Mouse (Mus musculus): ENCODE results near the gene 2610001J05Rik.

2610001J05Rik gene

GRCm38 (mm10) chr6:13870919-13871624, at the start of gene 2610001J05Rik:
Gene 2610001J05Rik, minus strand, starts transcription at chr6:13871518.
- DNase-seq (ENCODE audit: low read depth, low spot score): peak; percentile 95

DNA sequence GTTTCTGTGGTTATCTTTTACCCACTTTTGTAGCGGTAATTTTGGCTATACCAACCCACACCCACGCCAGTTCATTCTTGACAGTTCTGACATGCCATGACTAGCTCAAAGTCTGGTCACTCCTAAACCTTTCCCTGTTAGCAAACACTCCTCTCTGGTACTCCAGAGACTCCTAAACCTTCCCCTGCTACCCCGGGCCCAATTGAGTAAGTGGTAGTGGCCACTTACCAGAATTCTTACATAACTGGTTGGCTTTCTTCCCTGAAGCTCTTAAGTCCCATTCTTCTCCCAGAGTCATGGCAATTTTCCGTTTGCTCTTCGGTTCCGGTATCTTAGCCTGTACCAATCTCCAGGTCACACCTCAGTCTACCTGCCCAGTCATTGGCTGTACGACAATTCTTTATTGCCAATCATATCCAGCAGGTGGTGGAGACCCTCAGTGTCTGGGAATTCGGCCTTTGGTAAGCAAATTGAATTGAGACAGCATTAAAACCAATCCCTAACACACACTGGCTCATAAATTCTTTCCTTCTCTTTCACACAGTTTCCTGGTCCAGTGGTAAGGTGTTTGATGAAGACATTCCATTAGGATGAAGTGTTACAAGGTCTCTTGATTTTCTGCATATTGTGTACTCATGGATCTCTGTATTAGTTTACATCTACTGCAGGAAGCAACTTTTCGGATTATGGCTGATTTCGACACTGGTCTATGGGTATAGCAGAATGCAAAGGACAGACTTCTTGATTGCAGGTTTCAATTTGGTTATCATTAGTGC, 38.6 kb upstream of the 2610001J05Rik start:
- no peak for DNase-seq (ENCODE audit: low read depth, low spot score)

DNA sequence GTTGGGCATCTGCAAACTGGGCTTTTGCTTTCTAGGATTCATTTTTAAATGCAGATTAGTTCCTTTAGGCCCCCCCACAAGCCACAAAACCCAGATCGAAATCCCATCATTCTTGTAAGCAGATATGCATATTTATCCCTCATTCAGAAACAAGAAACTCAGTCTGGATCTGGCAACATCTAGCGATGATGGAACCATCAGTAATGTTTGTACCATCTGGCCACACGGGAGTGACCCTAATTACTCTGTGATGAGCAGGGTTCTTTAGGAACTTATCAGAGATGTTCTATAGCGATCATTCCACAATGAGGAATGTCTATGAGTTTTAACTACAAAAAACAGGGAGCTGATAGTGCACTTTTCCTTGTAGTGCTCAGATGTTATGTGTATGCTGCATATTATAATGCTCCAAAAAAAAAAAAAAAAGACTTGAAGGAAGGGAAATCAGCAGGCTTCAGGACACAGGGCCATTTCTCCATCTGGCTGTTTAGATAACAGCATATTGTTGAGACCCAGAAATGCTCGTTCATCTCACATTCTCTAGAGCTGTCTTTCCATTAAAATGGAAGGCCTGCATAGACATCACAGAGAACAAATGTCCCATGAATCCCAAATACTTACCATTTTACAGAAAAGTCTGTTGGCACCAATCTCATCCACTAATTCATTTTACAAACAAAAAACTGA, 31.8 kb upstream of the 2610001J05Rik start:
- DNase-seq (ENCODE audit: low read depth, low spot score): no peak

DNA sequence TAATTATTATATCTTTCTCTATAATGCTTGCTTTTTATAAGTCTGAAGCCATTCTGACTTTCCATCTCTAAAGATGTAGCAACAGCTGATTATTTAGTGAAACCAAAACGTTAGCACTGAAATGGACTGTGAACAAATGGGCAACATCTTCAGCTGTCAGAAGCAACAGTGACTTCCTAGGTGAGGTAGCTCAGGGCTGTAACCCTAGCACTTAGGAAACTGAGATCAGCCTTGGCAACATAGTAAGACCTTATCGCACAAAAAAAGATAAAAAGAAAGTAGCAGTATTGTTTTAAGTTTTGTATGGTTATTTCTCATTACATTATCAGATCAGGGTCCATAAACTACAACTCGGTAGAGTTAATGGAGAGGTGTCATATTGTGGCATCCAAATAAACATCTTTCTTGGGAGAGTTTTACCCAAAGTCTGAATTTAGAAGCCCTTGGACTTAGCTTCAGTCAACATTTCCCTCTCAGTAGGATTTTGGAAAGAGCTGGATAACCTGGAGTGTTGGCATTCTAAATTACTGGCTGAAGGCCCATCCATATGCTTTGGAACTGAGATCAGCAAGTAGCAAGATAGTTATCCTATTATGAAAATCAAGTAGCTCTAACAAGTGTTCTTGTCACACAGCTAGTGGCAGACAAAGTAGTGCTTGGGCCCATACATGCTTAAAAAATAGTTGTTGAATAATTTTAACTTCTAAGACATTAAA, 13.7 kb upstream of the 2610001J05Rik start:
- DNase-seq (ENCODE audit: low read depth, low spot score): no peak

DNA sequence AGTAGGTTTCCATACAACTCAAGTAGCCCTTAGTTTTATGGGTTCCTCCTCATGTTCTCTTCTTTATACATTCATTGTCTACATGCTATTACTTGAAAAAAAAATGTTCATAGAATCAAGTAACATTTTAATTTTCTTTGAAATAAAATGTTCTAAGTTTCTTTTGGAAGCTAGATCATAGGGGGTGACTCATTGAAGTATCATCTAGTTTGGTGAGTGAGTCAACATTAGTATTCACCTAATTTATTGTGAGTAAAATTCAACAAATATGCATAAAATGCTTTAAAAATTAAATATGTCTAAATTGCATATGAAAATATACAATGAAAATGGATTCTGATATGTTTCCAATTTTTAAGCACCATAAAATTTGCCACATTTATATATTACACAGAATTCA, 11.6 kb upstream of the 2610001J05Rik start:
- DNase-seq (ENCODE audit: low read depth, low spot score): no peak

DNA sequence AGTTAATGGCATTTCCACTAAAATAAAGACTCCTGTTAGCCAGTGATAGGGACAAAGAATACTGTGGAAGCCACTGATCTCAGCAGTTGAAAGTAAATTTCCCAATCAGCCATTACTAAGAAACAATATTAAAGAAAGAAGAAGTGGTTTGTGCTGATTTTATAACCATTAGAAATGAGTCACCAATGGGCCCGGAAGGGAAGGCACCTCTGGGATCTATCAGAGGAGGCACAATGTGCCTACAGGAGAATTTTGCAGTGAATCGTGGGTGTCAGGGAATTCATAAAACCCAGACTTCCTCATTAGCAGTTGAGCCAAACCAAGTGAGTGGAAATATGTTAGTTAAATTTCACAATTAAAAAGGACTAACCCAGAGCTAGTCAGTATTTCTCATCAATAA, 2.6 kb upstream of the 2610001J05Rik start:
- no peak for DNase-seq (ENCODE audit: low read depth, low spot score)

DNA sequence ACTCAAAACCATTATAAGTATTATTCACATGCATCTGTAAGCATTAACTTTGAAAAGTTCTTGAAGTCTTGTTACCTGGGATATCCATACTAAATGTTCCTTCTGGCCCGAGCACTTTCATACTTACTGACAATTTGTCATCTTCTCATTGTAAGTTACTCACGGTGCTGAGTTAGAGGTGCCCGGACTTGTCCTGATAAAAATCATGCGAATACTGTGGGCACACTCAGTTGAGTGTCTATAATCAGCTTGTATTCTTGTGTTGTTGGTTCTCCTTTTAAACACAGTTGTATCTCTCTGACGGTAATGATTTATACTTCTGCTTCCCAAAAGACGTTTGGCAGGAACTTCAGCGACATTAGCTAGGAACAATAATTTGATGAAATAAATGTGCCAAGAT, 758 bp upstream of the 2610001J05Rik start:
- no peak for DNase-seq (ENCODE audit: low read depth, low spot score)

GRCm38 (mm10) chr6:13871625-13871958, 274 bp upstream of the 2610001J05Rik start:
- DNase-seq (ENCODE audit: low read depth, low spot score): no peak

- peak; percentile 29 for DNase-seq (ENCODE audit: low read depth, low spot score)
Observed at GRCm38 (mm10) chr6:13870289-13870741, 1.0 kb downstream of the 2610001J05Rik start.

DNA sequence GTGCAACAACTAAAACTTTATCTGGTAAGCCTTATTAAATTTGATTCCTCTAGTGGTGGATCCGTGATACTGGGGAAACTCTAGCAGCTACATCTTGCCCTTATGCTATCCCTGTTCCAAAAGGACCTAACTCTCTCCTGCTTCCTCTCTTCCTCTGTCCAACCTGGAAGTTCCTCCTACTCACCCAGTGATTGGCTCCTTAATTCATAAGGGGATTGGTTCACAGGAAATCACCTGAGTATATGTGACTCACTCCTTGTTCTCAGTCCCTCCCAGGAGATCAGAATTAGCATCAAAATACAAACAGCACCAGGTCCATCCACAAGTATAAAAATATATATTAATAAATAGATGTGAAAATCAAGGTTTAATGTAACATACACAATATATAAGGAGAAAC, 10.7 kb downstream of the 2610001J05Rik start:
- DNase-seq (ENCODE audit: low read depth, low spot score): no peak

DNA sequence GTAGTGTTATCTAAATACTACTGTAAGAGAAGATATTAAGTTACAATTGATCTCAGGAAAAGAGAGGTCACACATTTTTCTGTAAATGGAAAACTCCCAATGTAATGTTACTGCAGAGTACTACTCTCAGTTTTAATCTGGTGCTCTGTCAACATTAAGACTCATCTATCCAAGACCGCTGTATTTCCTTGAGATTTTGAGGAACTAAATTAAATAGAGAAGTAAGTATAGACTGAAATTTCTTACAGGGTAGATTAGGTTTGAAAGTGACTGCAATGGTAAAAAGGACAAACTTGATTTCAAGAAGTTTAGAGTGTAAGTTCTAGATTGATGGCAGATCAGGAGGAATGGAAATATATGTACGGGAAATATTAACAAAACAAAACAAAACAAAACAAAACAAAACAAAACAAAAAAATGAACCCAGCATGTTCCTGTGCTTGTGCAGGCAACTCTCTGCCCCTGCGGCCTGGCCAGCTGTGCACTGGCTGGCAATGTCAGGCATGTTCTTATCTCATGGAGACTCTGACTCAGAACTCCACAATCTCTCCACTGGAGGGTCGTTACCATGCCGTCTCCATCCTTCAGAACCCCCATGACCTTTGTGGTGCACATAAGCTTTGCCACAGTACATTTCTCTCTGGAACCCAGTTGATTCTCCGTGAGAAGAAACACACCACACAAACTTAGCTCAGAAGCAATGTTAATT, 11.3 kb downstream of the 2610001J05Rik start:
- DNase-seq (ENCODE audit: low read depth, low spot score): no peak

GRCm38 (mm10) chr6:13854230-13854629, 17.1 kb downstream of the 2610001J05Rik start:
- DNase-seq (ENCODE audit: low read depth, low spot score): no peak

DNA sequence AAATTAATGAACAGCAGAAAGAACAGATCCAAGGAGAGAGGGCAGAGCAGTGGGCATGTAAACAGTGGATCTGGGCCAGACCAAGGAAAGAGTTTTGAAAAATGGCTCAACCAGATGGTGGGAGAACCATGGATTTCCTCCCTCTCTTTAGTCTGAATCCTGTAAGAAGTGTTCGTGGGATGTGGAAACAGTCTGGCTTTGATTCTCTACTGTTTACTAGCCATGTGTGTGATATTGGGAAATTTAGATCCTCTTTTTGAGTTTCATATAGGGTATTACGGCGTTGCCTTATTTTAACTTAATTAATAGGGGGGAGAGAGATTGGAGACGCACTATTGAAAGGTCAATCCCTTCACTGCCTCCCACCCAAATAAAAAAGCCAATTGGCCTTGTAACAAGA, 18.1 kb downstream of the 2610001J05Rik start:
- DNase-seq (ENCODE audit: low read depth, low spot score): no peak

- DNase-seq (ENCODE audit: low read depth, low spot score): peak; percentile 22
Observed at GRCm38 (mm10) chr6:13846031-13846430, 25.3 kb downstream of the 2610001J05Rik start.

GRCm38 (mm10) chr6:13839345-13840054, 31.8 kb downstream of the 2610001J05Rik start, which contains the start of gene Gpr85:
Gene Gpr85, minus strand, starts transcription at chr6:13839942.
- peak; percentile 13 for DNase-seq (ENCODE audit: low read depth, low spot score)

DNA sequence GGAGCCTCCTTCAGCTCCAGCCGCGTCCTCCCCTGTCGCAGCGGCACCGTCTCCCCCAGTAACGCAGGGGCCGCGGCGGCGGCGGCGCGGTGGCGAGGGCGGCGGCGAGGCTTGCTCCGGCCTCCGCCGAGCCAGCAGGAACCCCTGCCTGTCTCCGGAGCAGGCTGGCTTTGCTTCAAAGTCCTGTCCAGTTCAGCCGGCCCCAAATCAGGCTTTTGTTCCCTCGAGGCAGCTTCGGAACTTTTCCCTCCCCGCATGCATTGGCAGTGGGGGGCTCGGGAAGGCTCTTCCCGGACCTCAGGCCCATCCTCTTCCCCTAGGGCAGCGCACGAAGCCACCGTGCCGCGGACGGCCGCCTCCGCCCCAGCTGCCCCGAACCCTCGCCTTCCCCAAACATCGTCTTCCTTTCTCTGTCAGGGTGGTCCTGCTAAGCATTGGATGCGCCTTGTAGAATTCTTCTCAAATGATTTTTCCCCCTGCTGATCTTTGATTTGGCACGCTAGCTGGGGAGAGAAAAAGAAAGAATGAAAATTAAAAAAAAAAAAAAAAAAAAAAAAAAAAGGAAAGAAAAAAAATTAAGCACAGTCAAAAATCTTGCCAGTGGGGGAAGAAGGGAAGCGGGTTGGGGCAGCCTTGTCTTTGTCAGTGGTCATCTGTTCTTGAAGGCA, 32.5 kb downstream of the 2610001J05Rik start:
- DNase-seq (ENCODE audit: low read depth, low spot score): peak; percentile 22

DNA sequence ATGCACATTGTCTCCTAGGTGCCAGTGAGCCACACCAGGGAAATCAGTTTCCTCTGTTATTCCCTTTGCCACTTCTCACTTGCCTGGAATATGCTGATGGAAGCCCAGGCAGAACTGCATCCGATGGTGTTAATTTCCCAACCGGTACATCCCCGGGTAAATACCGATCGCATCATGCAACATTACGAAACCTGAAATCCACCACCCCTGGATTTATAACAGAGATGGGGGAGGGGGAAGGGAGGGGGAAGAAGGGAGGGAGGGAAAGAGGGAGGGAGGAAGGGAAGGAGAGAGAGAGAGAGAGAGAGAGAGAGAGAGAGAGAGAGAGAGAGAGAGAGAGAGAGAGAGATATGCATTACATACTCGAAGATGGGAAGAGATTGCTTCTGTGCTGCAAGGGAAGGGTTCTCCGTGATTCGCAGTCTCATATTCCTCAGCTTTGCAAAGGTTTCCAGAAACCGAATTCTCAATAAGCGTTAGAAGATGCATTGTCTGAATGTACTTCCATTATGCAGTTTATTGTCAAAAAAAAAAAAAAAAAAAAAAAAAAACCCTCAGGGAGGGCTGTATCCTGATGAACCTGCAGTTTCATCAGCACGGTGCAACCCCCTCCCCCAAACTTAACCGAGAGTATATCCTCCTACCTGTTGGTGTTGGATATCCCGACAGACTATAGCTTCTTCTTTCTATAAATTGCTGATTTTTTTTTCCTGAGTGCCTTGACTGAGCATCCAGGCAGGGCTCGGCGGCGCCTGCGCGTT, 33.2 kb downstream of the 2610001J05Rik start:
- DNase-seq (ENCODE audit: low read depth, low spot score): peak; percentile 55

DNA sequence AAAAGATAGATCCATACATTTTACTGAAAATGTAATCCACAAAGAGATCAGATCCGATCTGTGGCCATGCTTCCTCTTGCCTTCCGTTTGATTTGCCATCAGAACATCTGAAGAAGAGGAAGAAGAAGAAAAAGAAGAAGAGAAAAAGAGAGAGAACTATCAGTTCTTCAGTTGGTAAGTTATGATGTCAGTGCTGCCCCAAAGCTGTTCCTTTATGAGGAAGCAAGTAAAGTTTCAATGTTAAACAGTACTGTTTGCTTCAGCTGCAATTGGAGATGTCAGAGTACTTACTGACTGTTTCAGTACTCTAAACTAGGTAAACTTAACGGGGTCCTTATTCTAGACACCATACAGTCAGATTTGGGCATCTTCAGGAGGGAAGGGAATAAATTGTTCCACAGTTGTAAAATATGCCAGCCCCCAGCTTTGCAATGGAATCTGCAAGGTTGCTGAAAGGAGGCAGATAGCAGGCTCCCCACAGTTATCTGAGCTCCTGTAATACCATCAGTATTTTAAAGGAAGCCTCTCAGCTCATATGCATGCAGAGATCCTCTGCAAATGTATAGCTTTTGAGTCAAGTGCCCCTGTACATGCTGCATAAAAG, 34.2 kb downstream of the 2610001J05Rik start:
- DNase-seq (ENCODE audit: low read depth, low spot score): no peak

All from ES-CJ7 (cell line).